Mouse (Mus musculus) hindbrain, postnatal 0 days (tissue): ENCODE measurements around the gene Fam83e. TPM values are rescaled to one million over a fixed set of nuclear protein-coding genes. Genes with fewer than 3 reads are reported as not detected.
A peak's percentile ranks its signal among the peaks of the same experiment; 100 is the strongest.

Source experiments
- ATAC-seq: fragments of 200-750 bp; cut with Nextera tagmentation; 2 replicates; pipeline ENCODE4 v1.8.0; 2017; ENCODE audit warnings: mild to moderate bottlenecking, moderate TSS enrichment, moderate library complexity
- DNase-seq: peaks from one replicate; pipeline ENCODE4 v3.0.0-alpha.2; 2015; ENCODE audit warnings: low spot score
- H3K27ac ChIP-seq: fragments of 300-500 bp; sonication (generic); 2 replicates; pipeline ENCODE4 v1.5.1; 2014; ENCODE audit warnings: mild to moderate bottlenecking
- H3K27me3 ChIP-seq: fragments of 300-500 bp; sonication (generic); 2 replicates; pipeline ENCODE4 v1.6.1; 2014; ENCODE audit warnings: low read length, mixed read lengths; ENCODE audit not compliant: insufficient read depth
- H3K36me3 ChIP-seq: fragments of 300-500 bp; sonication (generic); 2 replicates; pipeline ENCODE4 v1.6.1; 2014; ENCODE audit warnings: low read length, mixed read lengths; ENCODE audit not compliant: insufficient read depth
- H3K4me1 ChIP-seq: fragments of 300-500 bp; sonication (generic); 2 replicates; pipeline ENCODE4 v1.6.1; 2014; ENCODE audit warnings: antibody characterized with exemption, low read length, mixed read lengths; ENCODE audit not compliant: insufficient read depth
- H3K4me2 ChIP-seq: fragments of 300-500 bp; sonication (generic); 2 replicates; pipeline ENCODE4 v1.6.1; 2014; ENCODE audit warnings: low read depth, mild to moderate bottlenecking, low read length, moderate library complexity, mixed read lengths
- H3K4me3 ChIP-seq: fragments of 300-500 bp; sonication (generic); 2 replicates; pipeline ENCODE4 v1.5.1; 2014; ENCODE audit warnings: low read length
- H3K9ac ChIP-seq: fragments of 300-500 bp; sonication (generic); replicated peaks from 2 replicates; pipeline ENCODE4 v1.6.1; 2014; ENCODE audit warnings: mild to moderate bottlenecking, low read length, moderate library complexity, mixed read lengths
- H3K9me3 ChIP-seq: fragments of 300-500 bp; sonication (generic); 2 replicates; pipeline ENCODE4 v1.6.1; 2016; ENCODE audit warnings: low read length, mixed read lengths
- CTCF ChIP-seq: IDR thresholded peaks from 2 replicates; pipeline ENCODE4 v1.5.1; 2016; ENCODE audit warnings: antibody characterized with exemption, control low read depth, low read depth
- WGBS: fragments of 180-500 bp; shearing (Covaris S2); extraction: QIAGEN DNeasy Blood & Tissue Kit; methylation state at CpG from one replicate; pipeline ENCODE4 v1.1.7; 2014; 5-methylcytosine and 5-hydroxymethylcytosine counted together
- polyA plus RNA-seq: library from polyadenylated mRNA; unstranded; fragments of >200 nt; fragmentation: Nextera tagmentation; extraction: Ambion mirVana; gene quantifications from 2 replicates; pipeline ENCODE4 v1.2.1, GENCODE M21; 2015
- total RNA-seq: library from RNA; depleted of rRNA; stranded (reverse); fragments of >200 nt; gene quantifications from 2 replicates; pipeline ENCODE4 v1.2.3, GENCODE M21; 2014

The Fam83e gene
- total and polyA plus RNA-seq, 2 experiments from 2014 or later, result 0.16 to 0.25 TPM

- no peak overlapping the region for H3K27ac ChIP-seq
- TF ChIP-seq CTCF, result no peak
- no peak for DNase-seq
Measured at GRCm38 (mm10) chr7:45692364-45692763, 28.6 kb upstream of the Fam83e start.

GRCm38 (mm10) chr7:45693921-45694591, 27.0 kb upstream of the Fam83e start, which contains the start of gene Sec1:
Sec1 (minus strand) TSS chr7:45694402.
- peak; percentile 36; the same call in 1 of the 2 replicates for ATAC-seq
- WGBS, result 89% methylated on average over 50 of the region's 50 CpGs
- TF ChIP-seq CTCF, result no peak

More at GRCm38 (mm10) chr7:45692364-45692763, 28.6 kb upstream of the Fam83e start:
- no peak for ATAC-seq
- no peaks in the 10 kb centered on the region for H3K4me1 ChIP-seq
- no peaks in the 10 kb centered on the region for H3K36me3 ChIP-seq
- H3K9ac ChIP-seq, result no peak overlapping the region
- WGBS, result 76% methylated on average over 2 of the region's 2 CpGs
- H3K9me3 ChIP-seq, result no peaks in the 10 kb centered on the region
- no peaks in the 10 kb centered on the region for H3K27me3 ChIP-seq
- H3K4me3 ChIP-seq, result no peak overlapping the region
- no peak overlapping the region for H3K4me2 ChIP-seq

GRCm38 (mm10) chr7:45695098-45695497, 25.9 kb upstream of the Fam83e start:
- no peaks in the 10 kb centered on the region for H3K36me3 ChIP-seq
- no peak overlapping the region for H3K27ac ChIP-seq
- 11% methylated on average over 6 of the region's 6 CpGs for WGBS
- DNase-seq (no peak), ATAC-seq (no peak)
- no peaks in the 10 kb centered on the region for H3K27me3 ChIP-seq
- no peak overlapping the region for H3K9ac ChIP-seq
- peaks cover 2% of the 10 kb centered on the region; the same call in 1 of the 2 replicates for H3K4me1 ChIP-seq
- no peaks in the 10 kb centered on the region for H3K9me3 ChIP-seq
- no peak for TF ChIP-seq CTCF
- H3K4me3 ChIP-seq, result no peak overlapping the region
- no peak overlapping the region for H3K4me2 ChIP-seq

More at GRCm38 (mm10) chr7:45693921-45694591, 27.0 kb upstream of the Fam83e start, which contains the start of gene Sec1:
- no peak within 1 kb of the TSS for H3K4me3 ChIP-seq
- no peak within 1 kb of the TSS for H3K27ac ChIP-seq
- DNase-seq, result no peak
- no peak within 1 kb of the TSS for H3K9ac ChIP-seq
- no peaks in the 10 kb centered on the region for H3K27me3 ChIP-seq
- H3K4me2 ChIP-seq, result no peak within 1 kb of the TSS
- no peaks in the 10 kb centered on the region for H3K36me3 ChIP-seq
- no peaks in the 10 kb centered on the region for H3K4me1 ChIP-seq
- no peaks in the 10 kb centered on the region for H3K9me3 ChIP-seq

- TF ChIP-seq CTCF, result no peak
- Histone ChIP-seq H3K4me2 (no peak overlapping the region), H3K27ac (no peak overlapping the region)
Measured at GRCm38 (mm10) chr7:45697894-45698293, 23.1 kb upstream of the Fam83e start.

GRCm38 (mm10) chr7:45699523-45700141, 21.4 kb upstream of the Fam83e start, which contains the start of gene Car11:
Car11 (plus strand) TSS chr7:45699843.
- H3K9ac ChIP-seq, result peak within 1 kb of the TSS; percentile 71
- TF ChIP-seq CTCF, result no peak
- DNase-seq (peak; percentile 54), ATAC-seq (no peak)
- H3K4me1 ChIP-seq, result peaks cover 20% of the 10 kb centered on the region
- 1% methylated on average over 35 of the region's 36 CpGs for WGBS
- H3K36me3 ChIP-seq, result no peaks in the 10 kb centered on the region
- peak within 1 kb of the TSS; percentile 50 for H3K4me3 ChIP-seq
- H3K9me3 ChIP-seq, result no peaks in the 10 kb centered on the region
- H3K4me2 ChIP-seq, result peak within 1 kb of the TSS; percentile 91
- H3K27ac ChIP-seq, result peak within 1 kb of the TSS; percentile 90
- no peaks in the 10 kb centered on the region for H3K27me3 ChIP-seq

More at GRCm38 (mm10) chr7:45697894-45698293, 23.1 kb upstream of the Fam83e start:
- H3K9ac ChIP-seq, result no peak overlapping the region
- no peaks in the 10 kb centered on the region for H3K27me3 ChIP-seq
- H3K4me1 ChIP-seq, result peaks cover 10% of the 10 kb centered on the region
- no peaks in the 10 kb centered on the region for H3K36me3 ChIP-seq
- 89% methylated on average over 5 of the region's 7 CpGs for WGBS
- H3K4me3 ChIP-seq, result no peak overlapping the region
- no peaks in the 10 kb centered on the region for H3K9me3 ChIP-seq
- no peak for DNase-seq
- no peak for ATAC-seq

- peaks cover 22% of the 10 kb centered on the region for H3K4me1 ChIP-seq
- ATAC-seq (no peak), DNase-seq (peak; percentile 88)
- peak overlapping the region; percentile 91 for H3K4me2 ChIP-seq
- H3K9ac ChIP-seq, result peak overlapping the region; percentile 71
- 2% methylated on average over 20 of the region's 20 CpGs for WGBS
- no peaks in the 10 kb centered on the region for H3K9me3 ChIP-seq
- peak overlapping the region; percentile 90 for H3K27ac ChIP-seq
- peak overlapping the region; percentile 50 for H3K4me3 ChIP-seq
- no peaks in the 10 kb centered on the region for H3K36me3 ChIP-seq
- H3K27me3 ChIP-seq, result no peaks in the 10 kb centered on the region
- TF ChIP-seq CTCF, result no peak
Measured at GRCm38 (mm10) chr7:45700301-45701015, 20.6 kb upstream of the Fam83e start.
